Mouse (Mus musculus): ENCODE measurements around the gene Tcf7l1.

The Tcf7l1 gene

GRCm38 (mm10) chr6:72663000-72663399 lies 126.1 kb downstream of the Tcf7l1 start:
- no peak for DNase-seq (ENCODE audit: low spot score in 2 of 2)

DNA sequence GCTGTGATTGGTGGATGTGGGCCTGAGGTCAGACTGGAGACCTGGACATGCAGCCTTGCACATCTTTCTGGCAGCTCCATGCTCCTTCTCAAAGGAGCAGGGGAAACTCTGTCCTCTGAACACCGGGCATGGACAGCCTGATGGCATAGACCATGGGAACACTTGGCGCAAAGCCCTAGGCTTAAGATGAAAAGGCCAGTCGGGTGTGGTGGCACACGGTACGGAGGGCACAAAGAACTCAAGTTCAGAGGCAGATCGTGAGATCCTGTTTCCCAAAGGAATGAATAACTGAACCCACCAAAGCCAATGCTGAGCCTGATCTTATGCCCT lies 128.7 kb downstream of the Tcf7l1 start:
- no peak for DNase-seq (ENCODE audit: low spot score in 2 of 2)

GRCm38 (mm10) chr6:72659717-72660390 lies 129.2 kb downstream of the Tcf7l1 start:
- DNase-seq (ENCODE audit: low spot score in 2 of 2), result no peak

DNA sequence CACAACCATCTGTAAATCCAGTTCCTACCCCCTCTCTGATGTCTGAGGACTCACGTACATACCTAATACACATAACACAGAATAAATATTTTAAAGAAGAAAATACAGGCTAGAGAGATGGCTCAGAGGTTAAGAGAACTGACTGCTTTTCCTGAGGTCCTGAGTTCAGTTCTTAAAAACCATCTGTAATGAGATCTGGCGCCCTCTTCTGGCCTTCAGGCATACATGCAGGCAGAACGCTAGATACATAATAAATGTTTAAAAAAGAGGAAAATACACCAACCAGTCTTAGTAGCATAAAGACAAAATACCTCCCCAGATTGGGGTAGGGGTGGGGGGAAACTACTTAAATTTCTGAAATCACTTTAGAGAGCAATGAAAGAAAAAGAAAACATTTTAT lies 131.0 kb downstream of the Tcf7l1 start:
- no peak for DNase-seq (ENCODE audit: low spot score in 2 of 2)

DNA sequence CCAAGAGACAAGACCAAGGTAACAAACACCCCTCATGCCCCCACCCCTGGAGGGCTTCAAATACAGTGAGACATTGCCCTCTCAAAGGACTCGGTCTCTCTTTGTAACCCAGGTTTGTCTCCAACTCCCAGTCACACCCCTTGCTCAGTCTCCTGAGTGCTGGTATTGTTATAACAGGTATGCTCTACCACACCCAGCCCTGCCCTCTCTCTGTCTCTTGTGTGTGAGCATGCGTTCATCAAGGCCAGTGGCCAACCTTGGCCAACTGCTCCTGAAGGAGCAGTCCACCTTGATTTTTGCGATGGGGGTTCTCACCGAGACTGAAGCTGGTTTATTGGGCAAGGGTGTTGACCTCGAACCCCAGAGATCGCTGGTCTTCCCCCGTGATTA lies 133.0 kb downstream of the Tcf7l1 start:
- no peak for DNase-seq (ENCODE audit: low spot score in 2 of 2)

DNA sequence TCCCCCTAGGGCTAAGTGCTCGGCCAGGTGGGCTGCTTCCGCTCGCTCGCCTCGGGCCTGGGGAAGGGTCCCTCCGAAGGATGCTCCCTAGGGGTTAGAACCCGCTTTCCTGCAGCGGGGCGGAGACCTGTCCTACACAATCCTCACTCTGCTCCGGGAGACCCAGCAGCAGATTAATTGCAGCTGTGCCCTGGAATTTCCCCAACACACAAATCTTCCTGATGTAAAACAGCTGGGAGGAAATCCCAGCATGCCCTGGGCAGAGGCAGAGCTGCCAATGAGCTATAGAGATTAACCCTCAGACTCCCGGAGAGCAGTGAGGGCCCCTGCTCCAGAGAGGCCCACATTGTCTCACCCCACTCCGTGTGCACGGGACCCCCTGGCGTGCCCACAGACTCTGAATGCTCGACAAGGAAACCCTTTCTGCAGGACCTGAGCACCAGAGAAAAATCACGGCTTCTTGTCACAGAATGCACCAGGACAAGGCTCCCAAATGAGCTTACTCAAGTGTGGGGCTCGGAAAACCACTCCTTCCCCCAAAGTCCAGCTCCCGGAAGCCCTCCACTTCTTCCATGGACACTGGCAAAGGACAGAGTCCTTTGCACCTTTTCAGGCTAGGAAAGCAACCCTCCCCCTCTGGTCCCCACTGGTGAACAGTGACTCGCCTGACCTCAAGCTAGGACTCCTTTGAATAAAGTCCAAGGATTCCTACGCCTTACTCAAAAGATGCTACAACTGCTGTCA lies 133.6 kb downstream of the Tcf7l1 start:
- DNase-seq (ENCODE audit: low spot score in 2 of 2), result no peak

- DNase-seq (ENCODE audit: low spot score in 2 of 2), result no peak
Measured at GRCm38 (mm10) chr6:72654355-72654754, 134.7 kb downstream of the Tcf7l1 start.

DNA sequence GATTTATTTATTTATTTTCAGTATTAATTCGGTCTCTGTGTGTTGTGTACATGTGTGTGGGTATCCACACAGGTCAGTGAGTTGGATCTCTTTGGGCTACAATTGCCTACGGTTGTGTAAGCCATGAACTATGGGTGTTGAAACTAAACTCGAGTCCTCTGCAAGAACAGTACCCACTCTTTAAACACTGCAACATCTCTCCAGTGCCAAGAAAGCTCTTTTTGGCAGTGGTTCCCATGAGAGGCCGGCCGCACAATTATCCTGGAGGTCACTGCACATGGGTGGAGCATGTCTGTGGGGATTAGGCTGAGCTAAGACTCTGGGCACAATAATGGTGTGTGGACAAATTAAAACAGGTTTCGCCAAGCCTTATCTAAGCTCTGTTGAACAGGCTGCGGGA lies 135.6 kb downstream of the Tcf7l1 start:
- no peak for DNase-seq (ENCODE audit: low spot score in 2 of 2)

DNA sequence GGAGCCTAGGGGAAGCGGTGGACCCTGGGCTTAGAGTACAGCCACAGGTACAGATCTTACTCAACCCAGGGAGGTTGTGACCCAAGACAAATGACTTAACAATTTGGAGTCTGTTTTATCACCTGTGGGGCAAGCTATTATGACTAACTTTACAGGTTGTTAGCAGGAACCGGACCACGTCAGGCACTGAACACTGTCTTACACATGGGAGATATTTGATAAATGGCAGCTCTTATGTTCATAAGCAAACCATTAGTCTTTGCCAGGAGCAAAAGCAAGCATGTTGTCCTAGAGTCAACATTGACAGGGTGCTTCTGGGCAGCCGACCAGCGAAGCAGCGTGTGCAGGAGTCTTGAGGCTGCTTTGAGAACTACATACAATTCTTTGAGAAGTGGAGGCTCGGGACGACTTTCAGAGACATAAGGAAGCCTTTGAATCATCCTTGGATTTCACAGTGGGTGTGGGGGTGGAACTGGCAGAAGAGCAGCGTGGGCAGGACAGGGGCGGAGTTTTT lies 138.7 kb downstream of the Tcf7l1 start:
- peak; percentile 76 to 84 for DNase-seq (ENCODE audit: low spot score in 2 of 2)

DNA sequence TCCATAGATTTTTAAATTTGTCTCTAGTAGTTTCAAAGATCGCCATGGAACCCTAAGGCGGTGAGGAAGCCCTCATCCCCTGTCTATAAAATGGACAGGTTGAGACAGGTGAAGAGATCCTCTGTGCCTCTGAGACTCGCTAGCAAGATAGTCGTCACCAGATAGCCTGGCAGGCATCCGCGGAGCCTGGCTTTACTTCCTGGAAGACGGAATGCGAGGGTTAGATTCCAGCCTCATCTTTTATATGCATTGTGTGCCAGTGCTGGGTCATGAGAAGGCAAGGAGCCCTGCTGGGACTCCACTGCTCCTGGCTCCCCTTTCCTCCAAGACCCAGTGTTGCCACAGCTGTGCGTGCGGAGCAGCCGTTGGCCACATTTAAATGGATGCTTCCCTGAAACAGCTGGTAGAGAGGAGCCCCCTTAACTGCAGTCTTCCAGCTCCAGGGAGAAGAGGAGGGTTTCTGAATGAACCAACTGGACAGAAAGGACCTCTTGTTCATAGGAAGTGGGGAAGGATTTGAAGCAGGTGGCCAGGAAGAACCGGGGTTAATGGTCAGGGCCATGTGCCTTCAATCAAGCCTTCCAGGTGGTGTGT lies 141.0 kb downstream of the Tcf7l1 start:
- DNase-seq (ENCODE audit: low spot score in 2 of 2), result no peak

DNA sequence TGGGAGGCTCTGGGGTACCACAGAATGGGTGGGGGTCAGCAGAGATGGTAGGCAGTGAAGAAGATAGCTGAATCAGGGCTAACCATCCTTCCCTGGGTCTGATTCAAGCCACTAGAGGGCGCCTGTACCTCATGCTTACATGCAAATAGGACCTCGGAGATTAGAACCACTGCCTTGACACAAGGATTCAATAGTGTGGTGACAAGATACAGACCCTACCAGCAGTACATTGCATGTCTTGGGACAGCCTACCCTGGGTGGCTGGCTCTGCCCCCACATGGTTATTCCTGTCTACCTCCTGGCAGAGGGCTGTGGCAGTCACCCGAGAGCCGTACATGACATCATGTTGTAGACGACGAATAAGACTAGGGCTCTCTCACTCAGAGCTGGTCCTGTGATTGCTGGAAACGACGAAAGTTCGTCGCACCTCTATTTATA lies 141.7 kb downstream of the Tcf7l1 start:
- peak; percentile 75 to 83 for DNase-seq (ENCODE audit: low spot score in 2 of 2)

- DNase-seq (ENCODE audit: low spot score in 2 of 2), result no peak
Measured at GRCm38 (mm10) chr6:72645364-72645763, 143.7 kb downstream of the Tcf7l1 start.

- DNase-seq (ENCODE audit: low spot score in 2 of 2), result no peak
Measured at GRCm38 (mm10) chr6:72644576-72644975, 144.5 kb downstream of the Tcf7l1 start.

GRCm38 (mm10) chr6:72641218-72641954 lies 147.7 kb downstream of the Tcf7l1 start:
- DNase-seq (ENCODE audit: low spot score in 2 of 2), result no peak

DNA sequence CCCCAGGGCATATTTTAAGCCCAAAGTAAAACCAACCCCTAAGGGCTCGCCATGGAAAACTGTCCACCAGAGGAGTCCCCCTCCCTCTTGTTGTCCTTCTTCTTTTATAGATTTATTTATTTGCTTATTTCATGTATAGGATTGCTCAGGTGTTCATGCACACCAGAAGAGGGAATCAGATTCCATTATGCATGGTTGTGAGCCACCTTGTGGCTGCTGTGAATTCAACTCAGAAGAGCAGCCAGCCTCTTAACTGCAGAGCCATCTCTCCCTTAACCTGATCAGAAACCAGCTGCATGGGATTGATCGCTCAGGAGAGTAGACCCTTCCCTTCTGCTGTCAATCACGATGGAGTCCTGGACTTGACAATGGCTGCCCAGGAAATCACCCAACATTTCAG lies 152.1 kb downstream of the Tcf7l1 start:
- no peak for DNase-seq (ENCODE audit: low spot score in 2 of 2)

DNA sequence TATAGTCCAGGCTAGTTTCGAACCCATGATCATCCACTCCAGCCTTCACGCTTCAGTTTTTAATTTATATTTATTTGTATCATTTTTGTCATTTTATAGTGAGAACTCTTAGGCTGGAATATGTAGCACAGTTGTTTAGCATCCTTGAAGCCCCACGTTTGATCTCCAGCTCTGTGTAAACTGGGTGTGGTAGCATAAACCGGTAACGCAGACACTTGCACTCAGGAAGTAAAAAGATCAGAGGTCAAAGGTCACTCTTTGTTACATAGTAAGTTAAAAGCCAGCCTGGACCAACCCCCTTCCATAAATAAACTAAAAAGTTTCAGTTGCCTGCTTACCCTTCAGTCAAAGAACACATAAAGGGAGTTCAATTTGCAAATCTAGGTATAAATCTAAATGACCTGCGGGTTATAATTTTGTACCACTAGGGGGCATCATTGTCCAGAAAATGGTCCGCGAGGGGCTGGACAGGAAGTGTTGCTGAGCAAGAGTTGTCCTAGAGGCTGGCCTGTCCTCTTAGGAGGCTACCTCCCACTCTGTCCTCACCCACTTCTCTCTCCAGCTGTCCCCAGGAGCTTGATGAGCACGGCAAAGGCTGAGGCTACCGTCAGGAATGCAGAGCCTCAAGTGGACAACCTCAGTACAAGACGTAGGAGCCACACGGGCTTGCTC lies 153.2 kb downstream of the Tcf7l1 start:
- peak; percentile 46 to 71 for DNase-seq (ENCODE audit: low spot score in 2 of 2)

- DNase-seq (ENCODE audit: low spot score in 2 of 2), result no peak
Measured at GRCm38 (mm10) chr6:72634311-72634710, 154.7 kb downstream of the Tcf7l1 start.

GRCm38 (mm10) chr6:72631700-72632099 lies 157.4 kb downstream of the Tcf7l1 start:
- DNase-seq (ENCODE audit: low spot score in 2 of 2), result no peak

DNA sequence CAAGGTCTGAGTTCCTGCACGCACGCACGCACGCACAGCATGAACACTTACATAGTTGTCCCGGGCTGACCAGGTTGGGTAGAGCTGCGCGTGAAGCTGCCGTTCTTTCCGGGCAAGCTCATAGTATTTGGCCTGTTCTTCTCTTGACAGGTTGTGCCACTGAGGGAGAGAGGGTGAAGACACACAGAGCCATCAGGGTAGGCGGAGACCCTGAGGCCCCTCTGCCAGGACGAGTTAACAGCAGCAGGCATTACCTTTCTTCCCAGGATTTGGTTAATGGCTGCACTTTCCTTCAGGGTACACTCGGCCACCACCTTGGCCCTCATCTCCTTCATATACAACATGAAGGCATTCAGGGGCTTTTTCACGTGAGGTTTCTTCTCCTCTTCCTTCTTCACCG lies 158.1 kb downstream of the Tcf7l1 start:
- DNase-seq (ENCODE audit: low spot score in 2 of 2), result no peak

GRCm38 (mm10) chr6:72630370-72630769 lies 158.7 kb downstream of the Tcf7l1 start:
- DNase-seq (ENCODE audit: low spot score in 2 of 2), result no peak

- DNase-seq (ENCODE audit: low spot score in 2 of 2), result no peak
Measured at GRCm38 (mm10) chr6:72627276-72627675, 161.8 kb downstream of the Tcf7l1 start.

GRCm38 (mm10) chr6:72626391-72626790 lies 162.7 kb downstream of the Tcf7l1 start:
- DNase-seq (ENCODE audit: low spot score in 2 of 2), result no peak
